Comparison of ENCODE assay signal across 8 mouse cellular contexts in genomic region chr9:110654726-110655650, GRCm38 (mm10). TPM values are rescaled to one million over a fixed set of nuclear protein-coding genes. Genes with fewer than 3 reads are reported as not detected.
A peak's percentile ranks its signal among the peaks of the same experiment; 100 is the strongest.
DNase-seq lines count a peak whose midpoint lies in the region; ATAC-seq and TF ChIP-seq lines count a peak whose summit lies in the region.

No protein-coding gene starts in this region.

- ATAC-seq in forebrain, embryonic 16.5 days, result no peak
- ATAC-seq in liver, embryonic 15.5 days (ENCODE audit: insufficient read depth), result no peak

- TF ChIP-seq CTCF in E14TG2a.4 (conservative IDR thresholded peaks at IDR 0.05; ENCODE audit: low read length), result no peak

- peak overlapping the region; percentile 84 for H3K4me3 ChIP-seq in heart, embryonic 10.5 days
- H3K4me3 ChIP-seq in E14TG2a.4 (replicated peaks; ENCODE audit: low read length), result peak overlapping the region; percentile 90
- H3K4me3 ChIP-seq in forebrain, embryonic 16.5 days (replicated peaks; ENCODE audit: low read length), result no peak overlapping the region
- H3K4me3 ChIP-seq in liver, embryonic 15.5 days (replicated peaks), result peak overlapping the region; percentile 73

- peak overlapping the region; percentile 90 for H3K27ac ChIP-seq in heart, embryonic 10.5 days
- H3K27ac ChIP-seq in forebrain, embryonic 16.5 days (ENCODE audit: low read length), result no peak overlapping the region
- H3K27ac ChIP-seq in liver, embryonic 15.5 days (replicated peaks), result peak overlapping the region; percentile 95

- H3K27me3 ChIP-seq in heart, embryonic 10.5 days (ENCODE audit: insufficient read depth, poor library complexity, severe bottlenecking), result peaks cover 30% of the 10 kb centered on the region
- peaks cover 23% of the 10 kb centered on the region for H3K27me3 ChIP-seq in E14TG2a.4 (ENCODE audit: insufficient read depth, low read length)
- H3K27me3 ChIP-seq in forebrain, embryonic 16.5 days (replicated peaks; ENCODE audit: control insufficient read depth, insufficient read depth, low read length), result no peaks in the 10 kb centered on the region; the same call in 1 of the 2 replicates
- peaks cover 36% of the 10 kb centered on the region for H3K27me3 ChIP-seq in liver, embryonic 15.5 days

- WGBS in heart, embryonic 10.5 days, result 80% methylated on average over 19 of the region's 19 CpGs
- WGBS in forebrain, embryonic 16.5 days, result 81% methylated on average over 19 of the region's 19 CpGs
- WGBS in liver, embryonic 15.5 days (ENCODE audit: insufficient replicate concordance), result 78% methylated on average over 19 of the region's 19 CpGs

- peaks cover 58% of the 10 kb centered on the region for H3K4me1 ChIP-seq in heart, embryonic 10.5 days
- peaks cover 67% of the 10 kb centered on the region for H3K4me1 ChIP-seq in E14TG2a.4 (replicated peaks; ENCODE audit: low read depth, low read length)
- peaks cover 53% of the 10 kb centered on the region for H3K4me1 ChIP-seq in forebrain, embryonic 16.5 days (replicated peaks; ENCODE audit: control insufficient read depth, insufficient read depth, low read length)
- peaks cover 72% of the 10 kb centered on the region for H3K4me1 ChIP-seq in liver, embryonic 15.5 days (replicated peaks)

- no peak for DNase-seq in heart, embryonic 10.5 days (ENCODE audit: low spot score)
- DNase-seq in heart, postnatal 4 days, result no peak
- no peak for DNase-seq in urinary bladder, adult 18-20 months (ENCODE audit: low spot score in 2 of 2)
- DNase-seq in layer of hippocampus, postnatal 36 days, result no peak
- no peak for DNase-seq in urinary bladder, postnatal 10 days (ENCODE audit: low spot score)

- H3K9ac ChIP-seq in forebrain, embryonic 16.5 days (replicated peaks; ENCODE audit: low read depth, low read length), result no peak overlapping the region
- H3K9ac ChIP-seq in liver, embryonic 15.5 days, result peak overlapping the region; percentile 46

- H3K9me3 ChIP-seq in heart, embryonic 10.5 days, result no peaks in the 10 kb centered on the region
- H3K9me3 ChIP-seq in E14TG2a.4 (ENCODE audit: low read length), result peaks cover 6% of the 10 kb centered on the region
- no peaks in the 10 kb centered on the region for H3K9me3 ChIP-seq in forebrain, embryonic 16.5 days (ENCODE audit: control insufficient read depth, low read length)
- no peaks in the 10 kb centered on the region for H3K9me3 ChIP-seq in liver, embryonic 15.5 days (replicated peaks)

- H3K36me3 ChIP-seq in heart, embryonic 10.5 days, result peaks cover 7% of the 10 kb centered on the region; the same call in 1 of the 2 replicates
- peaks cover 13% of the 10 kb centered on the region for H3K36me3 ChIP-seq in E14TG2a.4 (ENCODE audit: insufficient read depth, low read length)
- H3K36me3 ChIP-seq in forebrain, embryonic 16.5 days (ENCODE audit: control insufficient read depth, insufficient read depth), result no peaks in the 10 kb centered on the region
- no peaks in the 10 kb centered on the region; the same call in 1 of the 2 replicates for H3K36me3 ChIP-seq in liver, embryonic 15.5 days (replicated peaks)

- peak overlapping the region; percentile 99; the same call in 1 of the 2 replicates for H3K4me2 ChIP-seq in forebrain, embryonic 16.5 days (ENCODE audit: low read length)
- H3K4me2 ChIP-seq in liver, embryonic 15.5 days, result peak overlapping the region; percentile 99

RNA-seq across cellular contexts. Expression of gene Nbeal2, which starts 1.0 kb away (rescaled TPM):
- polyA plus RNA-seq in heart, embryonic 10.5 days (2016; fragmentation: Nextera tagmentation; extraction: Ambion mirVana), result 2.4 and 3.1 TPM in 2 replicates
- 1 to 10 TPM; 7.4 to 8.6 TPM for total RNA-seq in heart, postnatal 4 days (2021)
- polyA plus RNA-seq in forebrain, embryonic 16.5 days (2015; fragmentation: Nextera tagmentation; extraction: Ambion mirVana), result 2.3 and 5.9 TPM in 2 replicates
- polyA plus RNA-seq in liver, embryonic 15.5 days (2015; fragmentation: Nextera tagmentation; extraction: Ambion mirVana), result 1.8 and 2.4 TPM in 2 replicates
- total RNA-seq in layer of hippocampus, postnatal 36 days (2021), result 10 to 100 TPM; 14.0 to 17.5 TPM

RNA-seq across cellular contexts. Expression of gene Ccdc12, which starts 1.3 kb away (rescaled TPM):
- polyA plus RNA-seq in heart, embryonic 10.5 days (2016; fragmentation: Nextera tagmentation; extraction: Ambion mirVana), result 159 and 189 TPM in 2 replicates
- 10 to 100 TPM; 79.8 to 88.6 TPM for total RNA-seq in heart, postnatal 4 days (2021)
- 100 and 113 TPM in 2 replicates for polyA plus RNA-seq in forebrain, embryonic 16.5 days (2015; fragmentation: Nextera tagmentation; extraction: Ambion mirVana)
- 60.9 and 64.9 TPM in 2 replicates for polyA plus RNA-seq in liver, embryonic 15.5 days (2015; fragmentation: Nextera tagmentation; extraction: Ambion mirVana)
- 10 to 100 TPM; 48.3 to 54.5 TPM for total RNA-seq in layer of hippocampus, postnatal 36 days (2021)

RNA-seq across cellular contexts. Expression of gene Nradd, which starts 30.7 kb away (rescaled TPM):
- 28.5 and 32.3 TPM in 2 replicates for polyA plus RNA-seq in heart, embryonic 10.5 days (2016; fragmentation: Nextera tagmentation; extraction: Ambion mirVana)
- 1 to 10 TPM; 4.2 to 4.6 TPM for total RNA-seq in heart, postnatal 4 days (2021)
- 29.0 and 32.4 TPM in 2 replicates for polyA plus RNA-seq in forebrain, embryonic 16.5 days (2015; fragmentation: Nextera tagmentation; extraction: Ambion mirVana)
- polyA plus RNA-seq in liver, embryonic 15.5 days (2015; fragmentation: Nextera tagmentation; extraction: Ambion mirVana), result 1.6 and 2.5 TPM in 2 replicates
- 1 to 10 TPM; 1.8 to 2.4 TPM for total RNA-seq in layer of hippocampus, postnatal 36 days (2021)
